Mouse (Mus musculus) heart, postnatal 0 days (tissue): ENCODE data around the gene Gm37240.

ENCODE experiments used
- CTCF ChIP-seq: IDR thresholded peaks from 2 replicates; pipeline ENCODE4 v1.5.1; 2016; ENCODE audit warnings: antibody characterized with exemption, control low read depth, low read depth
- EP300 ChIP-seq: IDR thresholded peaks from 2 replicates; pipeline ENCODE4 v1.6.1; 2016; ENCODE audit warnings: antibody characterized with exemption, low read depth

DNA sequence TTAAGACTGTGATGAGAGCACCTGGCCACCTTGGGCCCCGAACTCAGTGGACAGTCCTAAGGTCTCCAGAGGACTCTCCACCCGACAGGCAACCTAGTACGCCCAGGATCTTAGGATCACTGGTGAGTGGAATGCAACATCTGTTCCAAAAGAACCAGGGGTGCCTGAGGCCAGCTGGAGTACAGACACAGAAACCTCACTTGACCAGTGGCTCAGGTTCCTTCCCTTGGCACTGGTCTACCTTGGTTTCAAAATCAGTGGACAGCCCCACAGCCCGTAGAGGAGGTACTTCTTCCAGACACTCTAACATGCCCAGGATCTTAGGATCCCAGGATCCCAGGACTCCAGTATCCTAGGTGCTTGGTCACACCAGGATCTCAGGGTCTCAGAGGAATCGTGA, 632.8 kb downstream of the Gm37240 start:
- TF ChIP-seq CTCF (no peak), EP300 (no peak)
